Mouse (Mus musculus): ENCODE measurements around the gene Fgf15. TPM values are rescaled to one million over a fixed set of nuclear protein-coding genes. Genes with fewer than 3 reads are reported as not detected.
A peak's percentile ranks its signal among the peaks of the same experiment; 100 is the strongest.
"Not testable (repeated sequence)": the region's sequence is repeated elsewhere in the genome, so short reads cannot be mapped to it uniquely, and the experiment has no call there.

Gene Fgf15
- polyA plus RNA-seq, 1 experiment from 2014 or later = 0.11 TPM

DNA sequence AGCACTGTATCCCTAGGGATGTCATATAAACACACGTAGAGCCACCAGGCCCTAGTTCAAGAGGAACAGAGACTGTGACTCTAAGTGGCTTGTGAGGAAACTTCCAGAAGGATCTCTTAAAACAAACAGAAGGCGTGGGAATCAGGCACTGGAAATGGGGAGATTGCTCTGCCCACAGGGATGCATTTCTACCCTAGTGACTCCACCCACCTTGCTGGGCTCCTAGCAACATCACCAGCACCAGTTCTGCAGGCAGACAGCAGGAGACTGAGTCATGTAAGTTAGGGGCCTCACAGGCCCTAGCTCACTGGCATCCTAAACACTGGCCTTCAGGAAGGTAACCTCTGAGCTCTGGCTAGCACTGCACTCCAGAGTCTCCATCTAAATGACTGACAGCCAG, 4.5 kb upstream of the Fgf15 start:
- Histone ChIP-seq H3K27ac (replicated peaks) (no peak overlapping the region), H3K27me3 (replicated peaks) (peaks cover 91% of the 10 kb centered on the region), H3K4me3 (no peak overlapping the region), H3K4me1 (peaks cover 23% of the 10 kb centered on the region), H3K4me2 (no peak overlapping the region), H3K36me3 (no peaks in the 10 kb centered on the region), H3K9me3 (no peaks in the 10 kb centered on the region), H3K9ac (no peak overlapping the region)
- 74% methylated on average over 2 of the region's 2 CpGs for WGBS
- ATAC-seq (ENCODE audit: extremely low read depth, insufficient number of reproducible peaks, low FRiP score, low TSS enrichment) = no peak

DNA sequence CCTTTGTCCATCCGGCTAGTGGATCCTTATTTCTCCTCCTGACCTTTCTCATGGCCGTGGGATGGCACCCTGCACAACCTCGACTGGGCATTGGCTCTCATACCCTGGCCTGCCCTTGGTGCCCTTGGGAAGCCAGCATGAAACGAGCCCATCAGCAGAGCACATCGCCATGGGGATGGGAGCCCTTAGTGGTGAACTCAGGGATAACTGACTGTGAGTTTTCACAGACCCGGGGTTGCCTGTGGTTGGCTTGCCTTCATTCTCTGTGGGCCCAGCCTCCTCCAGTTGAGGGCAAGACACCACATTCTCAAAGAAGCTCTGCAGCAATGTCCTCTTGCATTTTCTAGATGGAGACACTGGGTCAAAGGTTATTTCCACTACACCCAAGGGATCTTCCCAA, 4.0 kb upstream of the Fgf15 start:
- WGBS = 51% methylated on average over 6 of the region's 6 CpGs
- ATAC-seq (ENCODE audit: extremely low read depth, insufficient number of reproducible peaks, low FRiP score, low TSS enrichment) = no peak
- H3K27me3 ChIP-seq (replicated peaks) = peaks cover 91% of the 10 kb centered on the region

DNA sequence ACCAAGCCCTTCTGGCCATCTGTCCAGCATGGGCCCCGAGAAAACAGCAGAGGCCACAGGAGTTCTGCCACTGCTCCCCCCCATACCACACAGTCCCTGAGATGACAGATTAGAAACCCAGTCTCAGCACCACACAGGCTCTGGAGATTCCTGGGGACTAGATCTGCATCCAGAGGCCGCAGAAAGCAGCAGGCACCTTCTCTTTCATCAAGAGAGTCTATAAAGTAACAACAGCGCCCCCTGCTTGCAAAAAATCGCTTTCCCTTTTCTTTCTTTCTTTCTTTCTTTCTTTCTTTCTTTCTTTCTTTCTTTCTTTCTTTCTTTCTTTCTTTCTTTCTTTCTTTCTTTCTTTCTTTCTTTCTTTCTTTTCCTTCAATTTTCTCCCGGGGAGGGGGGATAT, 2.1 kb upstream of the Fgf15 start:
- H3K27ac ChIP-seq (replicated peaks) = no peak overlapping the region
- WGBS = 7% methylated on average over 5 of the region's 5 CpGs
- H3K9me3 ChIP-seq = no peaks in the 10 kb centered on the region
- no peaks in the 10 kb centered on the region for H3K36me3 ChIP-seq
- H3K27me3 ChIP-seq (replicated peaks) = peaks cover 92% of the 10 kb centered on the region
- peaks cover 28% of the 10 kb centered on the region for H3K4me1 ChIP-seq
- no peak for ATAC-seq (ENCODE audit: extremely low read depth, insufficient number of reproducible peaks, low FRiP score, low TSS enrichment)
- H3K4me3 ChIP-seq = no peak overlapping the region
- H3K4me2 ChIP-seq = peak overlapping the region; percentile 94
- H3K9ac ChIP-seq = no peak overlapping the region

More for the DNA sequence above, 4.0 kb upstream of the Fgf15 start:
- Histone ChIP-seq H3K36me3 (no peaks in the 10 kb centered on the region), H3K4me3 (no peak overlapping the region), H3K4me2 (no peak overlapping the region), H3K9me3 (no peaks in the 10 kb centered on the region), H3K27ac (replicated peaks) (no peak overlapping the region), H3K4me1 (peaks cover 28% of the 10 kb centered on the region), H3K9ac (no peak overlapping the region)

DNA sequence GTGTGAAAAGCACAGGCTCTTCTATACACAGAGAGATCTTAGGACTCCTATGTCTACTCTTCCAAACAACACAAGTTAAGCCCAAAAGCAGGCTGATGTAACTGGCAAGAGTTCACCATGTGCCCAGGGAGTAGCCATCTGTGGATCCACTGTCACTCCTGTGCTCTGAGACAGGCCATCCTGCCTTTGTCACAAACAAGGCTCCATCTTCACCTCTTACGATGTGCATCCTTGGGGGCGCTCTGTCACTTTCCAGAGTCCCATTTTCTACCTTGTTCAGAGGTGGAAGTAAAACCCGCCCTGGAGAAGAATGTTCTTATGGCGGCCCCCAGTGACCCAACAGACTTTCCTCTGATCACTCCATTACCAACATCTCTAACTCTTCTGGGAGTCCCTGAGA, 1.6 kb upstream of the Fgf15 start:
- Histone ChIP-seq H3K9ac (no peak overlapping the region), H3K27me3 (replicated peaks) (peaks cover 92% of the 10 kb centered on the region), H3K4me2 (peak overlapping the region; percentile 94), H3K9me3 (no peaks in the 10 kb centered on the region), H3K27ac (replicated peaks) (no peak overlapping the region), H3K36me3 (no peaks in the 10 kb centered on the region), H3K4me3 (peak overlapping the region; percentile 58; the same call in 1 of the 2 replicates), H3K4me1 (peaks cover 28% of the 10 kb centered on the region)
- WGBS = 4% methylated on average over 4 of the region's 4 CpGs
- ATAC-seq (ENCODE audit: extremely low read depth, insufficient number of reproducible peaks, low FRiP score, low TSS enrichment) = no peak

DNA sequence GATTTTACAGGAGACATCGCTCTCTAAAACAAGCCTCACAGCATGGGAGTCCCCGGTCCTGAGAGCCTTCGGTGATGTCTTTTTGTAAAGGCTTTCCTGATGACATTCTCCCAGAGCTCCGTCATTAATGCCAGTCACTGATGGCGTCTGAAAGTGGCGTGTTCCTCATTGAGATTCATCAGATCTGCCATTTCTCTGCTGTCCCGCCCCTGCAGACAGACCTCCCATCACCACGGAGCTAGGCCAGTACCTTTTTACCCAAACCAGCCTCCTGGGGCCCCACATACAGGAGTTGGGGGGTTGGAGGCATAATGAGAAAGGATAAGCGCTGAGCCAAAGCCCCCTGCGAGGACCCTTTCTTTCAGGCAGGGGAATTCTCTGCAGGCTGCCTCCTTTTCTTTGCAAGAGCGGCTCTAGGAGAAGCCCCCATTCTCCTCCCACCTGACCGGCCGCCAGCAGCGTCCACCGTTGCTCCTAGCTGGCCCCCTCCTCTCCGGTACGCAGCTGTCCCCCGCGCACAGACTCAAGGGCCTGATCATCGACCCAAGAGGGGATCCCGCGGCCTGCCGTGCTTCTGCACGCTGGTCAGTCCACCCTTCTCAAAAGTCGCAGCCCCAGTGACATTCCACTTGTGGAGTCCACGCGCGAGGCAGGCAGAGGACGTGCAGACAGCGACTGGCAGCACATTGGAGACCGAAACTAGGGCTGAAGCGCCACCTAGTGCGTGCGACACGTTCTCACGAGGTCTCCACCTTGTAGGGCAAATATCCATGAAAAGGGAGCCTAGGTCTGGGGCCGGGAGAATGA, 823 bp upstream of the Fgf15 start:
- 2% methylated on average over 37 of the region's 37 CpGs for WGBS
- H3K27me3 ChIP-seq (replicated peaks) = peaks cover 92% of the 10 kb centered on the region
- H3K36me3 ChIP-seq = no peaks in the 10 kb centered on the region
- H3K4me3 ChIP-seq = peak overlapping the region; percentile 58
- H3K27ac ChIP-seq (replicated peaks) = no peak overlapping the region
- no peak for ATAC-seq (ENCODE audit: extremely low read depth, insufficient number of reproducible peaks, low FRiP score, low TSS enrichment)
- peak overlapping the region; percentile 94 for H3K4me2 ChIP-seq
- H3K9me3 ChIP-seq = no peaks in the 10 kb centered on the region
- H3K9ac ChIP-seq = peak overlapping the region; percentile 77
- peaks cover 28% of the 10 kb centered on the region for H3K4me1 ChIP-seq

DNA sequence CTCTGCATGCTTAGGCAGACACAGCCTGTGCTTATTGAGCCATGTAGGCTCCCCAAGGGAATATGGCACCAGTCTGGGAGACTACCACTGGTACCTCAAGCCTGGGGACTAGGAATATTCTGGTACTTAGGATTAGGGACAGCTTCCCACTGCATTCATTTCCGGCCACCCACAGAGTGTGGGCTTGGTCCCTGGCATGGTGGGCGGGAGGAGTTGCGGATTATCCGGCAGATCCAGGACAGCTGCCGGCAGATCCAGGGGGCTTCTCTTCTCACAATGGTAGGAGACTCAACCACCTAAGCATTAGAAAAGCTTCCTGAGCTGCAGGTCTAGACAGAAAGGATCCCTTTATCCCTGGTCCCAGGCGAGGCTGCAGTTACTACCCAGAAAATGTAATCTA, 2.2 kb downstream of the Fgf15 start:
- Histone ChIP-seq H3K27me3 (replicated peaks) (peaks cover 89% of the 10 kb centered on the region), H3K4me3 (no peak overlapping the region), H3K4me1 (peaks cover 28% of the 10 kb centered on the region), H3K9ac (no peak overlapping the region), H3K9me3 (no peaks in the 10 kb centered on the region), H3K27ac (replicated peaks) (no peak overlapping the region), H3K36me3 (no peaks in the 10 kb centered on the region), H3K4me2 (no peak overlapping the region)
- no peak for ATAC-seq (ENCODE audit: extremely low read depth, insufficient number of reproducible peaks, low FRiP score, low TSS enrichment)
- 46% methylated on average over 6 of the region's 6 CpGs for WGBS

DNA sequence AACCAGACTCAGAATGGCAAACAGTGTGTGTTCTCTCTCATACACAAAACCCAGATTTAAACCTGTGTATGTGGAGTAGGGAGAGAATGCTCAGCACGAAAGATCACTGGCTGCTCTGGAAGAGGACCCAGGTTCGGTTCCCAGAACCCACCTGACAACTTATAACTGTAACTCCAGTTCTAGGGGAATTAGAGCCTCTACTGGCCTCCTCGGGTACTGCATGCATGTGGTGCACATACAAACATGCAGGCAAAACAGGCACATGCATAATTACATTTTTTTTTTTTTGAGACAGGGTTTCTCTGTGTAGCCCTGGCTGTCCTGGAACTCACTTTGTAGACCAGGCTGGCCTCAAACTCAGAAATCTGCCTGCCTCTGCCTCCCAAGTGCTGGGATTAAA, 9.2 kb downstream of the Fgf15 start:
- H3K4me2 ChIP-seq; H3K9me3 ChIP-seq; ATAC-seq (ENCODE audit: extremely low read depth, insufficient number of reproducible peaks, low FRiP score, low TSS enrichment); H3K9ac ChIP-seq; H3K27ac ChIP-seq (replicated peaks); H3K4me3 ChIP-seq; H3K36me3 ChIP-seq: not testable (repeated sequence)
- peaks cover 12% of the 10 kb centered on the region for H3K4me1 ChIP-seq
- H3K27me3 ChIP-seq (replicated peaks) = peaks cover 32% of the 10 kb centered on the region
- WGBS = 85% methylated on average over 3 of the region's 3 CpGs

DNA sequence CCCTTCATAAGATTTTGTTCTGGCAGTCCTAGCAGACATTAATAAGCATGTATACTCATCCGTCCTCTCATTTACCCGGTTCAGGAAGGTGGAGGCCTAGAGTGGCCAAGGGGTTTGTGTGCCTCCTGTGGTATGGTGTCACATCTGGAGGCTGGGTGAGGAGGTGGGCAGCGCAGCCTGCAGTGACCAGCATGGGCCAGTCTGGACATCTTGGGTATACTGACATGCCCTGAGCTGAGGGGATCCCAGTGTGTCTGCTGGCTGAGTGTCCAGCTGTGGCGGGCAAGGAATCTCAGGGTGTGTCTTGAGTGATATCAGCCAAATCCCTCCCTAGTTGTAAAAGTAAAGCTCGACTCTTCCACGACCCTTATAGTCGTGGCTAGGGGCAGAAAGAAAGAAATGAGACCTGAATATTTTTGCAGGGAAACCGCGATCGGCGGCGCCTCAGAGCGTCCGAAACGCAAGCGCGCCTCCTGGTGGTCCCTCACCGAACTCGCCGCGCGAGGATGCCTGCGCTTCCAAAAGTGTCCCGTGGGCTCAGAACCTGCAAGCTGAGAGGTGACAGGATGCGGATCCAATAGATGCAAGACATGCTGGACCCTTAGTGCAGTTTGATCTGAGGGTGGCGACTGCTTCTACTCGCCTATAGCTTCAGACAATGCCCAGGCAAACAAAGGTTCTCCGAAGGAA, 10.5 kb downstream of the Fgf15 start:
- peak; percentile 20; the same call in 1 of the 2 replicates for ATAC-seq (ENCODE audit: extremely low read depth, insufficient number of reproducible peaks, low FRiP score, low TSS enrichment)

DNA sequence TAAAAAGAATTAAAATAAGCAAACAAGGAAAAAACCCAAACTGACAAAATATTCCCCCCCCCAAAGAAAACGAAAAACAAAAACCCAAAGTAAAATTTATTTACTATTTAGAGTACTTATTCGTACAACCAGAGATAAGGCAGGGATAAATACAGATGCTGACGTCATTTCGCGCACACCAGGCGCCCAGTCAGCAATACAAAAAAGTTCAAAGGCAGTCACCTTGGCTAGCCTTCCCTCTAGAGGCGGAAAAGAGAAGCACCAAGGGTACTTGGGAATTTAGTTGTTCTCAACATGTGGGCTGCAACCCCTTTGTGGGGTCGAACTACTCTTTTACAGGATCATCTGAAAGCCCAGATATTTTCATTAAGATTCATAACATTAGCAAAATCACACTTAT, 11.5 kb downstream of the Fgf15 start:
- 7% methylated on average over 8 of the region's 8 CpGs for WGBS
- Histone ChIP-seq H3K9me3 (peaks cover 5% of the 10 kb centered on the region; the same call in 1 of the 2 replicates), H3K36me3 (no peaks in the 10 kb centered on the region), H3K4me3 (no peak overlapping the region), H3K27ac (replicated peaks) (no peak overlapping the region), H3K9ac (no peak overlapping the region), H3K4me2 (peak overlapping the region; percentile 56; the same call in 1 of the 2 replicates), H3K4me1 (peaks cover 12% of the 10 kb centered on the region), H3K27me3 (replicated peaks) (peaks cover 11% of the 10 kb centered on the region)
- ATAC-seq (ENCODE audit: extremely low read depth, insufficient number of reproducible peaks, low FRiP score, low TSS enrichment) = no peak

More for the DNA sequence above, 10.5 kb downstream of the Fgf15 start:
- Histone ChIP-seq H3K4me1 (peaks cover 12% of the 10 kb centered on the region), H3K27ac (replicated peaks) (no peak overlapping the region), H3K4me2 (peak overlapping the region; percentile 56), H3K9ac (peak overlapping the region; percentile 61; the same call in 1 of the 2 replicates), H3K27me3 (replicated peaks) (peaks cover 19% of the 10 kb centered on the region), H3K36me3 (no peaks in the 10 kb centered on the region), H3K4me3 (peak overlapping the region; percentile 15; the same call in 1 of the 2 replicates), H3K9me3 (peaks cover 5% of the 10 kb centered on the region; the same call in 1 of the 2 replicates)
- 10% methylated on average over 28 of the region's 28 CpGs for WGBS

DNA sequence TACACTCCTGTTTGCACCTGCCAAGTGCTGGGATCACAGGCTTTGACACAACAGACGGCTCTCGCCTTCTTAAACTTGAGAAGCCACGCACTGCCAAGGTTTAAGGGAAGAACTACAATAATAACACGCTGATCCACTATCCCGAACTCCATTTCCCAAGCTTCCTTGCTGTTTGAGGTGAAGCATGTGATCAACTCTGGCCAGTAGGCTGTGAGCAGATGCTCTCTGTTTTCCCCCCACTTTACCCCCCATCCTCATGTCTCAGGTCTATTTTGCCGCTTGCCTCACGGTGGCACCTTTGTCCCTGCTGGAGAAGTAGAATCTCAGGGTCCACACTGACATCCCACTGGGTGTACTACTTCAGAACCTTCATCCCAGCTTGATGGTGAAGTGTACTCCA, 12.4 kb downstream of the Fgf15 start:
- Histone ChIP-seq H3K4me1 (peaks cover 12% of the 10 kb centered on the region), H3K4me3 (no peak overlapping the region), H3K27ac (replicated peaks) (no peak overlapping the region), H3K36me3 (no peaks in the 10 kb centered on the region), H3K4me2 (peak overlapping the region; percentile 26; the same call in 1 of the 2 replicates), H3K9ac (no peak overlapping the region), H3K27me3 (replicated peaks) (peaks cover 8% of the 10 kb centered on the region), H3K9me3 (peaks cover 5% of the 10 kb centered on the region; the same call in 1 of the 2 replicates)
- ATAC-seq (ENCODE audit: extremely low read depth, insufficient number of reproducible peaks, low FRiP score, low TSS enrichment) = no peak
- 28% methylated on average over 7 of the region's 7 CpGs for WGBS

DNA sequence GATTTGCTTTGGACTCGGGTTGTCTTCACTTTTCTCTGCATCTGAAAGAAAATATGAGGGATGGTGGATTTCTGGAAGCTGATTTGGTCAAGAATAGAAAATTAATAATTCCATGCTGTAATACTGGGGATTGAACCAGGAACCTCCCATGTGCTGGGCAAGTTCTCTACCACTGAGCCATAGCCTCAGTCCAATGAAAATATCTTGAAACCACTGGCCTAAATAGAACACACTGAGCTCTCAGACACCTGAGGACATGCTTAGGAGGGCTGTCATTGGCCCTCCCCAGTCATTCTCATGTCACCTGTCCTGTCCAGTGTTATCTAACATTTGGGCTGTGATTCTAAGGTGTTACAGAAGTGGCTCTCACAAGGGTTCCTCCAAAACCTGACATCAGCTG, 14.8 kb downstream of the Fgf15 start:
- Histone ChIP-seq H3K27me3 (replicated peaks) (0 out of 2 replicates have a peak, but pooled peaks cover under 1% of the 10 kb centered on the region), H3K4me3 (no peak overlapping the region), H3K9ac (no peak overlapping the region), H3K4me1 (peaks cover 23% of the 10 kb centered on the region), H3K4me2 (no peak overlapping the region), H3K9me3 (no peaks in the 10 kb centered on the region), H3K36me3 (no peaks in the 10 kb centered on the region), H3K27ac (replicated peaks) (no peak overlapping the region)
- no peak for ATAC-seq (ENCODE audit: extremely low read depth, insufficient number of reproducible peaks, low FRiP score, low TSS enrichment)
- WGBS = 59% methylated on average over 1 of the region's 1 CpGs
